Mouse (Mus musculus) ES-E14 (cell line): Measurements from ENCODE around the gene Lysmd3.

ENCODE experiments used
- CHD2 ChIP-seq: IDR thresholded peaks from 2 replicates; pipeline ENCODE4 v1.6.1; 2014; ENCODE audit warnings: mild to moderate bottlenecking, low read depth, low read length, inconsistent platforms
- HCFC1 ChIP-seq: IDR thresholded peaks from 2 replicates; pipeline ENCODE4 v1.6.1; 2012; ENCODE audit warnings: low read length, inconsistent platforms, borderline replicate concordance; ENCODE audit not compliant: insufficient read depth
- MAFK ChIP-seq: IDR thresholded peaks from 2 replicates; pipeline ENCODE4 v1.6.1; 2014; ENCODE audit warnings: mild to moderate bottlenecking, low read depth, low read length, inconsistent platforms; ENCODE audit not compliant: insufficient read depth

GRCm38 (mm10) chr13:81658053-81658752 lies 740 bp downstream of the Lysmd3 start:
- TF ChIP-seq CHD2 (no peak), HCFC1 (no peak), MAFK (no peak)
